Mouse (Mus musculus): ENCODE data around the gene Actn1.
A peak's percentile ranks its signal among the peaks of the same experiment; 100 is the strongest.

Gene Actn1

DNA sequence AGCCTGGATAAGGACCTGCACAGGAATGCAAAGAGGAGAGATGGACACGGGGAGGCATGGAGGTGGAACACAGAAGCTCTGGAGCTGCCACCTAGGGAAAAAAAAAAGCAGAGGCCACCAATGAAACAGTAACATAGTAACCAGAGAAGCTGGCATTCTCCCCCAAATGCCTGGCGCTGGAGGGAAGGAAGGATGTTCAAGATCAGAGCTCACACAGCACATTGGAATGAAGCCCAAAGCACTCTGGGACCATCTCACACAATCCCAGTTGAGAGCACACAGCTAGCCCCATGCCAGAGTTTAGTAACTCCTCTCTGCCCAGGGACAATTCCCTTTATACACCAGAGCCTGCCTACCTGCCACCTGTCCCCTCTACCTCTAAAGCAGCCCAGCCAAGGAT, 34.1 kb downstream of the Actn1 start:
- DNase-seq (ENCODE audit: low spot score in 2 of 2) = no peak

- no peak for DNase-seq (ENCODE audit: low spot score in 2 of 2)
Measured at GRCm38 (mm10) chr12:80224241-80224731, 35.9 kb downstream of the Actn1 start.

DNA sequence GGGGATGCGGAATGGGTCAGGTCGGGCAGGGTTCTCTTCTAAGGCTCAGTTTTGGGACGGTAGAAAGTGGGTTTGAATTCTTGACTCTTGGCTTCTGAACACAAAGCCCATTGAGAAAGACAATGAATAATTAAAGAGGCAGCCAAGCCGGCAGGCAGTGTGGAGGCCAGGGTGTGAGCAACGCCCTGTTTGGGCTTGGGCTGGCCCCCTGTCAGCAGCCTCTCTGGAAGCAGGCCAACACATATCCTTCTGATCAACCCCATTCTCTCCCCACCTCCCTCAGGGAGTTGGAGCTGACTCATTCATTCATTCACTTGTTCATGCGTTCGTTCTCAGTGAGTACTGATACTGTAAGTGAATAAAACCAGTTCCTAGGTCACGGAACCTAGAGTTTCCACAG, 36.7 kb downstream of the Actn1 start:
- DNase-seq (ENCODE audit: low spot score in 2 of 2) = no peak

- no peak for DNase-seq (ENCODE audit: low spot score in 2 of 2)
Measured at GRCm38 (mm10) chr12:80222473-80222872, 37.7 kb downstream of the Actn1 start.

GRCm38 (mm10) chr12:80220260-80221038, 39.7 kb downstream of the Actn1 start:
- no peak for DNase-seq (ENCODE audit: low spot score in 2 of 2)

- no peak for DNase-seq (ENCODE audit: low spot score in 2 of 2)
Measured at GRCm38 (mm10) chr12:80218784-80219183, 41.4 kb downstream of the Actn1 start.

DNA sequence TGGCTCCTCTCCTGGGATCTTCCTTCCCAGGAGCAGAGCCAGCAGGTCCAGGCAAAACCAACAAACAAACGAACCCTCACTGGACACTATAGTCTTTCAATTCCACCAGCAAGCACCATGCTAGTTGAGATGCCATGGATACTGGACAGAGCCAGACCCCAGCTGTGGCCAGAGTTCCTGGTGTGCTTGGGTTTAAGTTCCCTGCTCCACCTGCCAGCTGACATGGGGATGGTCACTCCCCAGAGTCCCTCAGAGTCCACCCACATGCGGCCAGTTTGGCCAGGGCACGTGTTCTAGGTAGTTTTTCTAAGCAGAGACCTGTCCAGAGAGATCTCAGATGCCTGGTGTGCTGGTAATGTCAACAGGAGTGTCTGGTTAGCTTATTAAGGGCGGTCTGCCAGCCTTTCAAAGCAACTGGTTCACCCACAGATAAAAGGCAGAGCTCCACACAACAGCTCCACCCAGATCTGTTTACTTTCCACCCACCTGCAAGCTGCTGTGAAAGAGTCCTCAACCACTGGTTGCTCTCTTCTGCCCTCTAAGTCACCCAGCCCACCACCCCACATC, 42.0 kb downstream of the Actn1 start:
- DNase-seq (ENCODE audit: low spot score in 2 of 2) = no peak

GRCm38 (mm10) chr12:80217049-80217448, 43.1 kb downstream of the Actn1 start:
- no peak for DNase-seq (ENCODE audit: low spot score in 2 of 2)

- DNase-seq (ENCODE audit: low spot score in 2 of 2) = no peak
Measured at GRCm38 (mm10) chr12:80216258-80216881, 43.8 kb downstream of the Actn1 start.

DNA sequence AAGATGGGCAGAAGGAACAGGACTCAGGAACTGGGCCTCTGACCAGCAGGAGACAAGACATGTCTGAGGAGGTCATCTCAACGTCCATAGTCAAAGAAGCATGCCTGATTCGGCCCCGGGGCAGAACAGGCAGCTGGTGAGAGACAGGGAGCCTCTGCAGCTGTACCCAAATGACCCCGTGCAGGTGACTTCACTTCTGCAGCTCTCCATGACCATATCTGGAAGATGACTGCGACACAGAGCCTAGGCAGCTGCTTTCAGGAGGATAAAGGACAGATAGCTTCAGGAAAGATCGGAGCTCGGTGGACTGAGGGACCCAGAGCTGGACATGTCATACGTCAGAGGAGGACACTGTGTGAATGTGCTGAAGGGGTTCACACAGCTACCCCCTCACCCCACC, 46.4 kb downstream of the Actn1 start:
- DNase-seq (ENCODE audit: low spot score in 2 of 2) = no peak

- no peak for DNase-seq (ENCODE audit: low spot score in 2 of 2)
Measured at GRCm38 (mm10) chr12:80213263-80213662, 46.9 kb downstream of the Actn1 start.

DNA sequence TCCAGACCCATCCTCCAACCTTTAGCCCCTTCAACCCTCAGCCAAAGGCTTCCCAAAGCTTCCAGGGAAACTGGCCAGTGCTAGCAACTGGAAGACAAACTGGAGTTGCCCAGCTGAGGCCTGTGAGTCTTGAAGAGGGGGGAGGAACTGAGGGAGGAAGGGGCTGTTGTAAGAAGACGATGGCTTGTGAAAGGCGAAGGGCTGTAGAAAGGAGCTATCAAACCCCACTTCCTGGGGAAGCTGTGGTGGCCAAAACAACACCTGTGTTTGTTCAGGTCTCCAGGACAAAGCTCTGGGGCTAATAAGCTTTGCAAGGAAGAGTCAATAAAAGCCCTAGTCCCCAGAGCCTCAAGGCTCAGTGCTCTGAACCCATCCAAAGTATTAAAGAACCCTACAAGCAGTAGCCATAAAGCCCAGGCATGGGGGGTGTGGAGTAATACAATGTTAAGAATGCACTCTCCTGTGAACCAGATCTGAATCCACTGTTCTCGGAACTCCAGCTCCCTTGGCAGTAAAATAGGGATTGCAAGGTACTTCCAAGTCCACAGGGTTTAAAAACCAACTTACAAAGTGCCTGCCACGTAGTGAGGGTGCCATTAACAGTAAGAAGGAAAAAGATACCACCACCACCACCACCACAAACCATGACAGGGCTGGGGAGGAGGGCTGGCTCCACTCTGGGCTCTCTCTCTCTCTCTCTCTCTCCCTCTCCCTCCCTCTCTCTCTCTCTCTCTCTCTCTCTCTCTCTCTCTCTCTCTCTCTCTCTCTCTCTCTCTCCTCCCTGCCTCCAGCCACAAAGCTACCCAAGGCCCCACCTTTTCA, 49.2 kb downstream of the Actn1 start:
- DNase-seq (ENCODE audit: low spot score in 2 of 2) = no peak

- no peak for DNase-seq (ENCODE audit: low spot score in 2 of 2)
Measured at GRCm38 (mm10) chr12:80209914-80210313, 50.3 kb downstream of the Actn1 start.

DNA sequence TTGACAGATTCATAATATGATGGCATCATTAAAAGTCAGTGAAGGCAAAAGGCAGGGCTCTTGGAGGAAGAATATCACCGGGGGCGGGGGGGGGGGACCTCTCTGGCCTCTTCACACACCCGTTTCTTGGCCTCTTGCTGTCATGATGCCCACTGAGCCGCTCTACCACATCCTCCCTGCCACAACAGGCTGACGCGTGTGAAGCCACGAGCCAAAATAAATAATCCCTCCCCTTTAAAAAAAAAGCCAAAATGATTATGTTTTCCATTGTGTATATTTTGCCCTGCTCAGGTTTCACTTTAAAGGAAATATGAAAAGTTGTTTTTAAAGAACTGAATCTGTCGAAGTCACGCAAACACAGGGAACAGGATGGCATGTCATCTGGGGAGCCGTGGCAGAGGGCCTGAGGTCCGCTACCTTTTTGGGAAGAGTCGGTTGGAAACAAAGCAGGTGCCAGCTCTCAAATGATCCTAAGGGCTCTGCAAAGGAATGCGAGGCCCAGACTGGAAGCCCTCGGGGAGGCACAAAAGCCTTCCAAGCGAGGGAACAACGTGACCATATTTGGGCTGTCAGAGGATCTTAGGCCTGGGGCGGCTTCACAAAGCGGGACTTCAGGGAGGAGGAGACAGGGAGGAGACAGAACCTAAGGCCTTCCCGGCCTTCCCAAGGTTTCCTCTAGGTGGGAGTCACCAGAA, 51.9 kb downstream of the Actn1 start:
- no peak for DNase-seq (ENCODE audit: low spot score in 2 of 2)

DNA sequence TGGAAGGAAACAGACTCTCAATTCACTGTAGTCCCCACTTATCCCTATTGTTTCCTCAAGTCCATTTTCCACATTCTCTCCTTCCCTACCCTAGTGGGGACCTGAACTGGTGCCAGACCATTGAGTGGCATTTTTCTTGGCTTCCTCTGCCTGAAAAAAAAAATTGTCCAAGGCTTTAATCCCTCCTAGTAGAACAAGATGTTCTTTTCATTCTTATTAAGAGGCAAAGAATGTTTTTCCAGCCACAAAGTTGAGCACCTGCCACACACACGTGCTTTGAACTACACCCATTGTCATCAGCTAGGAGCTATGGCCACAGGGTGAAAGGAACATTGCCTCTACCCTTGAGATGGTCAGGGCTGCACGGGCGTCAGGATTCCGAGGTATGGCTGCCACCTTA, 56.9 kb downstream of the Actn1 start:
- no peak for DNase-seq (ENCODE audit: low spot score in 2 of 2)

DNA sequence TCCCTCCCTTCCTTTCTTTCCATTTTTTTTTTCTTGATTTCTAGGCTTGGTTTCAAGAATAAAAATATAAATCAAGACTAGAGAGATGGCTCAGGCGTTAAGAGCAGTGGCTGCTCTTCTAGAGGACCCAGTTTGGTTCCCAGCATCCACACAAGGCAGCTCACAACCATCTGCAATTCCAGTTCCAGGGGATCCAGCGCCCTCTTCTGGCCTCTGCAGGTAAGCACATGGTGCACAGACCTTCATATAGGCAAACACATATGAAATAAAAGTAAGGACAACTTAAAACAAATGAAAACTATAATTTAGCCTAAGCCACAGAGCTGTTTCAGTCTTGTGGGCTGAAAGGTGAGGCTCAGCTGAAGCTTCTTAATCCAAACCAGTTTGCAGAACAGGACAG, 60.4 kb downstream of the Actn1 start:
- DNase-seq (ENCODE audit: low spot score in 2 of 2) = no peak

DNA sequence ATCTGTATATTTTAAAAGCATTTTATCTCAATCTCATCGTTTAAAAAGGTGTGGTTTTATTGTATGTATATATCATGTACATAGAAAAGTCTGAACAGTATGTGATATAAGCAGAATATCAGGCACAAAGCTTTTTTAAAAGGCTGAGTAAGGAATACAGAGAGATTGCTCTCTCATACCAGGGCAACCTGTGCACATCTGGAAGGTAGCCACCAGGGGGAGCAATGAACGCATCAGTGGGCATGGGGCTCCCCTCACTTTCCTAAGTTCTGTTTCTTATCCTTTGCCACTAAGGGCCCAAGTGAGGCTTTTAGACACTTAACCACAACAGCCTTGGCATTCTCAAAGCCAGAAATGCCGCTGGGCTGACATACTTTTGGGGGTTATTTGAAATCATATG, 61.7 kb downstream of the Actn1 start:
- peak; percentile 65 to 73 for DNase-seq (ENCODE audit: low spot score in 2 of 2)

DNA sequence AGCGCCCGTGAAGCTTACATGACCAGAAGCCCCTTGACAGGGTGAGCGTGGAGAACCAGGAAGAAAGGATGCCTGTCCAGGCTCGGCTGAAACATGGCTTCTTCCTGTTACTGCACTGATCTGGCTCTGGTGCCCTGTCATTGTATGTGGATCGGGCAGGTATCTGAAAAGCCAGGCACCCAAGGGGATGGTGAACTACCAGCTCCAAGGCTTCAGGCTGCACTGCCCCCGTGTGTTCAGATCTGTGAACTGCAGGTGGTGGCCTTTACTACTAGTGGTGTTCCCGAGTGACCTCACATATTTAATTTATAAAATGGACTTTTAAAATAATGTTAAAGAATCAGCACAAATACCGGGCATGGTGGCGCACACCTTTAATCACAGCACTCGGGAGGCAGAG, 62.8 kb downstream of the Actn1 start:
- peak; percentile 23 to 37 for DNase-seq (ENCODE audit: low spot score in 2 of 2)

GRCm38 (mm10) chr12:80191806-80192205, 68.4 kb downstream of the Actn1 start:
- DNase-seq (ENCODE audit: low spot score in 2 of 2) = no peak

DNA sequence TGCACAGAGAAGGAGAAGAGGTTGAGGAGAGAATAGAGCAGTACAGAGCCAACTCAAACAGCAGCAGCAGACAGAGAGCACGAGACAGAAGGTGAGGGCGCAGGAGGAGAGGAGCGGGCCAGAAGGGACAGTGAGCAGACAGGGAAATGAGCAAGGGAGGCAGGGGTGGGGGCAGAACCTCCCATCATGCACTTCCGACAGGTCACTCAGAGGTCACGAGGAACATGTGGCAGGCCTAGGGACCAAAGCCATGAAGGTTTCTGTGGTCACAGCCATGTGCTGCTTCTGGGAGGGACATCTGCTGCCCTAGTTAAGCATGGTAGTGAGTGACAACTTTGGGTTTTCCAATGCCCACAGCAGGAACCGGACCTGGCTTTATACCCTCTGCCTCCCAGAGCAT, 68.8 kb downstream of the Actn1 start:
- DNase-seq (ENCODE audit: low spot score in 2 of 2) = no peak

GRCm38 (mm10) chr12:80190915-80191314, 69.3 kb downstream of the Actn1 start:
- DNase-seq (ENCODE audit: low spot score in 2 of 2) = no peak

- no peak for DNase-seq (ENCODE audit: low spot score in 2 of 2)
Measured at GRCm38 (mm10) chr12:80184041-80184440, 76.1 kb downstream of the Actn1 start.

Data from right cerebral cortex, adult 2 months (tissue).